Mouse (Mus musculus) ES-CJ7 (cell line): ENCODE data around the gene Ddr1.

Experiments used
- DNase-seq: peaks from one replicate; pipeline ENCODE4 v3.0.0; 2011; ENCODE audit warnings: low read depth, low spot score

Gene Ddr1

GRCm38 (mm10) chr17:35693906-35694305, 10.5 kb downstream of the Ddr1 start:
- no peak for DNase-seq

GRCm38 (mm10) chr17:35692368-35692767, 12.1 kb downstream of the Ddr1 start:
- DNase-seq: no peak

- no peak for DNase-seq
Measured at GRCm38 (mm10) chr17:35691811-35692210, 12.6 kb downstream of the Ddr1 start.

GRCm38 (mm10) chr17:35689936-35690645, 14.3 kb downstream of the Ddr1 start:
- no peak for DNase-seq

GRCm38 (mm10) chr17:35688347-35689175, 15.9 kb downstream of the Ddr1 start:
- DNase-seq: peak; percentile 45

- peak; percentile 45 for DNase-seq
Measured at GRCm38 (mm10) chr17:35685061-35685460, 19.4 kb downstream of the Ddr1 start.

- no peak for DNase-seq
Measured at GRCm38 (mm10) chr17:35681986-35682385, 22.4 kb downstream of the Ddr1 start.

GRCm38 (mm10) chr17:35680591-35680990, 23.8 kb downstream of the Ddr1 start:
- peak; percentile 39 for DNase-seq

- peak; percentile 97 for DNase-seq
Measured at GRCm38 (mm10) chr17:35673416-35674035, 30.9 kb downstream of the Ddr1 start, which contains the start of gene Gtf2h4. TSS of gene Gtf2h4 (minus strand) at chr17:35673739.

- no peak for DNase-seq
Measured at GRCm38 (mm10) chr17:35672527-35672926, 31.9 kb downstream of the Ddr1 start.

- DNase-seq: no peak
Measured at GRCm38 (mm10) chr17:35671846-35672245, 32.6 kb downstream of the Ddr1 start.

- DNase-seq: no peak
Measured at GRCm38 (mm10) chr17:35669731-35670130, 34.7 kb downstream of the Ddr1 start.

GRCm38 (mm10) chr17:35667334-35668065, 36.9 kb downstream of the Ddr1 start, which contains the start of gene Vars2:
TSS of gene Vars2 (minus strand) at chr17:35667592.
- DNase-seq: peak; percentile 94

GRCm38 (mm10) chr17:35666851-35667256, 37.6 kb downstream of the Ddr1 start:
- DNase-seq: peak; percentile 41

- DNase-seq: peak; percentile 77
Measured at GRCm38 (mm10) chr17:35665957-35666515, 38.4 kb downstream of the Ddr1 start.

- DNase-seq: peak; percentile 71
Measured at GRCm38 (mm10) chr17:35653086-35653485, 51.3 kb downstream of the Ddr1 start.

- DNase-seq: no peak
Measured at GRCm38 (mm10) chr17:35649429-35649828, 55.0 kb downstream of the Ddr1 start.

- DNase-seq: no peak
Measured at GRCm38 (mm10) chr17:35643609-35644236, 60.7 kb downstream of the Ddr1 start, which contains the start of gene Mucl3. TSS of gene Mucl3 (minus strand) at chr17:35643695.

GRCm38 (mm10) chr17:35639352-35639751, 65.1 kb downstream of the Ddr1 start:
- no peak for DNase-seq

GRCm38 (mm10) chr17:35638475-35639190, 65.8 kb downstream of the Ddr1 start:
- peak; percentile 93 for DNase-seq
